Mouse (Mus musculus): ENCODE measurements around the gene Gm884. TPM values are rescaled to one million over a fixed set of nuclear protein-coding genes. Genes with fewer than 3 reads are reported as not detected.

Gene Gm884
- polyA plus RNA-seq, 1 experiment from 2014 or later = not detected

GRCm38 (mm10) chr11:103653359-103653965, 32.5 kb upstream of the Gm884 start:
- H3K9ac ChIP-seq (ENCODE audit: low read depth, low read length) = no peak overlapping the region
- no peak overlapping the region for H3K27ac ChIP-seq (ENCODE audit: low read length)
- peaks cover 28% of the 10 kb centered on the region for H3K4me1 ChIP-seq (ENCODE audit: control insufficient read depth, insufficient read depth, low read length)
- H3K27me3 ChIP-seq (ENCODE audit: control insufficient read depth, insufficient read depth, low read depth, low read length) = peaks cover 50% of the 10 kb centered on the region
- H3K4me3 ChIP-seq (ENCODE audit: low read depth, low read length) = no peak overlapping the region
- H3K9me3 ChIP-seq (replicated peaks; ENCODE audit: control insufficient read depth, low read length, poor library complexity, severe bottlenecking) = no peaks in the 10 kb centered on the region
- H3K4me2 ChIP-seq (ENCODE audit: low read length) = no peak overlapping the region
- no peaks in the 10 kb centered on the region for H3K36me3 ChIP-seq (ENCODE audit: control insufficient read depth, insufficient read depth, low read length)
- WGBS = 81% methylated on average over 10 of the region's 10 CpGs
- ATAC-seq = no peak

GRCm38 (mm10) chr11:103651426-103651825, 30.5 kb upstream of the Gm884 start:
- H3K9me3 ChIP-seq (replicated peaks; ENCODE audit: control insufficient read depth, low read length, poor library complexity, severe bottlenecking) = no peaks in the 10 kb centered on the region
- peaks cover 25% of the 10 kb centered on the region for H3K4me1 ChIP-seq (ENCODE audit: control insufficient read depth, insufficient read depth, low read length)
- H3K4me2 ChIP-seq (ENCODE audit: low read length) = no peak overlapping the region
- no peak for ATAC-seq
- no peaks in the 10 kb centered on the region for H3K36me3 ChIP-seq (ENCODE audit: control insufficient read depth, insufficient read depth, low read length)
- no peak overlapping the region for H3K27ac ChIP-seq (ENCODE audit: low read length)
- H3K4me3 ChIP-seq (ENCODE audit: low read depth, low read length) = no peak overlapping the region
- 78% methylated on average over 6 of the region's 6 CpGs for WGBS
- H3K9ac ChIP-seq (ENCODE audit: low read depth, low read length) = no peak overlapping the region
- H3K27me3 ChIP-seq (ENCODE audit: control insufficient read depth, insufficient read depth, low read depth, low read length) = peaks cover 65% of the 10 kb centered on the region

GRCm38 (mm10) chr11:103649983-103650493, 29.1 kb upstream of the Gm884 start:
- H3K4me2 ChIP-seq (ENCODE audit: low read length) = peak overlapping the region; percentile 84
- H3K9ac ChIP-seq (ENCODE audit: low read depth, low read length) = peak overlapping the region; percentile 46
- 2% methylated on average over 36 of the region's 37 CpGs for WGBS
- no peak overlapping the region for H3K27ac ChIP-seq (ENCODE audit: low read length)
- peaks cover 70% of the 10 kb centered on the region for H3K27me3 ChIP-seq (ENCODE audit: control insufficient read depth, insufficient read depth, low read depth, low read length)
- no peak; the same call in 1 of the 2 replicates for ATAC-seq
- peak overlapping the region; percentile 48 for H3K4me3 ChIP-seq (ENCODE audit: low read depth, low read length)
- no peaks in the 10 kb centered on the region for H3K36me3 ChIP-seq (ENCODE audit: control insufficient read depth, insufficient read depth, low read length)
- peaks cover 15% of the 10 kb centered on the region for H3K4me1 ChIP-seq (ENCODE audit: control insufficient read depth, insufficient read depth, low read length)
- H3K9me3 ChIP-seq (replicated peaks; ENCODE audit: control insufficient read depth, low read length, poor library complexity, severe bottlenecking) = no peaks in the 10 kb centered on the region

- no peak within 1 kb of the TSS for H3K27ac ChIP-seq (ENCODE audit: low read length)
- 1% methylated on average over 65 of the region's 71 CpGs for WGBS
- H3K9me3 ChIP-seq (replicated peaks; ENCODE audit: control insufficient read depth, low read length, poor library complexity, severe bottlenecking) = no peaks in the 10 kb centered on the region
- peak within 1 kb of the TSS; percentile 46 for H3K9ac ChIP-seq (ENCODE audit: low read depth, low read length)
- peak within 1 kb of the TSS; percentile 48 for H3K4me3 ChIP-seq (ENCODE audit: low read depth, low read length)
- H3K27me3 ChIP-seq (ENCODE audit: control insufficient read depth, insufficient read depth, low read depth, low read length) = peaks cover 70% of the 10 kb centered on the region
- peak within 1 kb of the TSS; percentile 84 for H3K4me2 ChIP-seq (ENCODE audit: low read length)
- no peaks in the 10 kb centered on the region for H3K36me3 ChIP-seq (ENCODE audit: control insufficient read depth, insufficient read depth, low read length)
- H3K4me1 ChIP-seq (ENCODE audit: control insufficient read depth, insufficient read depth, low read length) = peaks cover 15% of the 10 kb centered on the region
- peak; percentile 42; the same call in 1 of the 2 replicates for ATAC-seq
Observed at GRCm38 (mm10) chr11:103649301-103649982, 28.5 kb upstream of the Gm884 start, which contains the start of gene Rprml. Gene Rprml (plus strand): TSS chr11:103649570.

- peaks cover 15% of the 10 kb centered on the region for H3K4me1 ChIP-seq (ENCODE audit: control insufficient read depth, insufficient read depth, low read length)
- no peak overlapping the region for H3K27ac ChIP-seq (ENCODE audit: low read length)
- 27% methylated on average over 7 of the region's 7 CpGs for WGBS
- H3K4me3 ChIP-seq (ENCODE audit: low read depth, low read length) = no peak overlapping the region
- H3K4me2 ChIP-seq (ENCODE audit: low read length) = no peak overlapping the region
- no peaks in the 10 kb centered on the region for H3K9me3 ChIP-seq (replicated peaks; ENCODE audit: control insufficient read depth, low read length, poor library complexity, severe bottlenecking)
- no peaks in the 10 kb centered on the region for H3K36me3 ChIP-seq (ENCODE audit: control insufficient read depth, insufficient read depth, low read length)
- no peak overlapping the region for H3K9ac ChIP-seq (ENCODE audit: low read depth, low read length)
- peaks cover 70% of the 10 kb centered on the region for H3K27me3 ChIP-seq (ENCODE audit: control insufficient read depth, insufficient read depth, low read depth, low read length)
- ATAC-seq = no peak
Observed at GRCm38 (mm10) chr11:103648656-103649055, 27.7 kb upstream of the Gm884 start.

- Histone ChIP-seq H3K36me3 (ENCODE audit: control insufficient read depth, insufficient read depth, low read length) (no peaks in the 10 kb centered on the region), H3K4me2 (ENCODE audit: low read length) (no peak overlapping the region), H3K4me1 (ENCODE audit: control insufficient read depth, insufficient read depth, low read length) (peaks cover 15% of the 10 kb centered on the region), H3K9me3 (replicated peaks; ENCODE audit: control insufficient read depth, low read length, poor library complexity, severe bottlenecking) (no peaks in the 10 kb centered on the region), H3K4me3 (ENCODE audit: low read depth, low read length) (no peak overlapping the region), H3K27ac (ENCODE audit: low read length) (no peak overlapping the region), H3K9ac (ENCODE audit: low read depth, low read length) (no peak overlapping the region), H3K27me3 (ENCODE audit: control insufficient read depth, insufficient read depth, low read depth, low read length) (peaks cover 64% of the 10 kb centered on the region)
- ATAC-seq = no peak
- 9% methylated on average over 11 of the region's 11 CpGs for WGBS
Observed at GRCm38 (mm10) chr11:103647921-103648620, 27.1 kb upstream of the Gm884 start.

- Histone ChIP-seq H3K9ac (ENCODE audit: low read depth, low read length) (no peak overlapping the region), H3K27me3 (ENCODE audit: control insufficient read depth, insufficient read depth, low read depth, low read length) (peaks cover 46% of the 10 kb centered on the region), H3K4me2 (ENCODE audit: low read length) (no peak overlapping the region), H3K9me3 (replicated peaks; ENCODE audit: control insufficient read depth, low read length, poor library complexity, severe bottlenecking) (no peaks in the 10 kb centered on the region), H3K27ac (ENCODE audit: low read length) (no peak overlapping the region), H3K36me3 (ENCODE audit: control insufficient read depth, insufficient read depth, low read length) (no peaks in the 10 kb centered on the region), H3K4me1 (ENCODE audit: control insufficient read depth, insufficient read depth, low read length) (peaks cover 15% of the 10 kb centered on the region), H3K4me3 (ENCODE audit: low read depth, low read length) (no peak overlapping the region)
- no peak for ATAC-seq
- 88% methylated on average over 6 of the region's 6 CpGs for WGBS
Observed at GRCm38 (mm10) chr11:103646301-103646700, 25.4 kb upstream of the Gm884 start.

GRCm38 (mm10) chr11:103645731-103646130, 24.8 kb upstream of the Gm884 start:
- Histone ChIP-seq H3K27me3 (ENCODE audit: control insufficient read depth, insufficient read depth, low read depth, low read length) (peaks cover 41% of the 10 kb centered on the region), H3K4me1 (ENCODE audit: control insufficient read depth, insufficient read depth, low read length) (peaks cover 15% of the 10 kb centered on the region), H3K9ac (ENCODE audit: low read depth, low read length) (no peak overlapping the region), H3K4me3 (ENCODE audit: low read depth, low read length) (no peak overlapping the region), H3K4me2 (ENCODE audit: low read length) (no peak overlapping the region), H3K27ac (ENCODE audit: low read length) (no peak overlapping the region), H3K36me3 (ENCODE audit: control insufficient read depth, insufficient read depth, low read length) (no peaks in the 10 kb centered on the region), H3K9me3 (replicated peaks; ENCODE audit: control insufficient read depth, low read length, poor library complexity, severe bottlenecking) (no peaks in the 10 kb centered on the region)
- 82% methylated on average over 8 of the region's 8 CpGs for WGBS
- no peak for ATAC-seq

Data from midbrain, embryonic 16.5 days (tissue).